Mouse (Mus musculus) induced T-regulatory cell, adult 2 months (primary cell): ENCODE measurements around the gene Olfr450.
A peak's percentile ranks its signal among the peaks of the same experiment; 100 is the strongest.

Source experiments
- DNase-seq: peaks from one replicate; pipeline ENCODE4 v3.0.0-alpha.2; 2012; ENCODE audit warnings: low read depth

Olfr450 gene

DNA sequence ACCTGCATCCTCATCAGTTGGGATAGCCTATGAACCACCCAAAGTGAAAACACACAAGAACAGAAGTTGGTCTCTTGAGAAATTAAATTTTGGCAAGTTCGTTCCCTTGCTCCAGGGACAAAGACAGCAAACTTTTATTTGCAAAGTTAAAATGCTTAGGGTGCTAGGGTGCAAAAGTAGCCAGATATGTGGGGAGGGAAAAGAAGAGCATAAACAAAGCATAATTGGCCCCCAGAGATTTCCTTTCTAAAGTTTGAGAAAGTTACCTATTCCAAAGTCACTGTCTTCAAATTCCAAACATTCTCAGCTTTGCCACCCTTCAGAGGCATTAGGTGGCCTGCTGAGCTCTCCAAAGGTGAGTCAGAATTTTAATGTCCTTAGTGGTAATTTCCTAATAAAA lies at the start of gene Olfr450:
TSS of gene Olfr450 (plus strand) at position 301 of the 400 bp plus-strand sequence.
- DNase-seq: no peak

GRCm38 (mm10) chr6:42777066-42777465 lies 34.7 kb upstream of the Olfr450 start:
- no peak for DNase-seq

DNA sequence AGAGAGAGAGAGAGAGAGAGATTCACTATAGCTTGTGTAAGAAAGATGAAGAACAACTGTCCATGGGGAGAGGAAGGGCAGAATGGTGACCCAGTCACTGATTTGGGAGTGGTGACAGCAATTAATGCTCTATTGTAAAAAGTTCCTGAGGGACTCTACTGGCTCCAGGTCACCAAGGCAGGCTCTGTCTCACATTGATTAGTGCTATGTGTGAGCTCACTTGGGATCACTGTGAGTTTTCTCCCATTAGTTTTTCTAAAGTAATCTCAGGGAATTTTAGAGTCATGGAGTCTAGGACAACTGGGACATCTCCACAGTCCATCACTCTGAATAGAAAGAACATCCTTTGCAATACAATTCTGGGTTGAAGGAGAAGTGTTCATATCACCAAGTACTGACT lies 26.9 kb upstream of the Olfr450 start, which contains the start of gene Olfr452:
TSS of gene Olfr452 (plus strand) at position 301 of the 400 bp plus-strand sequence.
- DNase-seq: no peak

DNA sequence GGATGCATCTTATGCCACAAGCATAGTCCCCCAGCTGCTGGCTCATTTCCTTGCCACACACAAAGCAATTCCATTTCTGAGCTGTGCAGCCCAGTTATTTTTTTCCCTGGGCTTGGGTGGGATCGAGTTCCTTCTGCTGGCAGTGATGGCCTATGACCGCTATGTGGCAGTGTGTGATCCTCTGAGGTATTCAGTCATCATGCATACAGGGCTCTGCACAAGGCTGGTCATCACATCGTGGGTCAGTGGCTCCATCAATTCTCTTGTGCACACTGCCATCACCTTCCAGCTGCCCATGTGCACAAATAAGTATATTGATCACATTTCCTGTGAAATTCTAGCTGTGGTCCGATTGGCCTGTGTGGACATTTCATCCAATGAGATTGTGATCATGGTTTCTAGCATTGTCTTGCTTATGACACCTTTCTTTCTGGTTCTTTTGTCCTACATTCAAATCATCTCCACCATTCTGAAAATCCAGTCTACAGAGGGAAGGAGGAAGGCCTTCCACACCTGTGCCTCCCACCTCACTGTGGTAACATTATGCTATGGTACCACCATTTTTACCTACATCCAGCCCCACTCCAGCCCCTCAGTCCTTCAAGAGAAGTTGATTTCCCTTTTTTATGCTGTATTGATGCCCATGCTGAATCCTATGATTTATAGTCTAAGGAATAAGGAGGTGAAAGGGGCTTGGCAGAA lies 21.3 kb upstream of the Olfr450 start:
- DNase-seq: no peak

DNA sequence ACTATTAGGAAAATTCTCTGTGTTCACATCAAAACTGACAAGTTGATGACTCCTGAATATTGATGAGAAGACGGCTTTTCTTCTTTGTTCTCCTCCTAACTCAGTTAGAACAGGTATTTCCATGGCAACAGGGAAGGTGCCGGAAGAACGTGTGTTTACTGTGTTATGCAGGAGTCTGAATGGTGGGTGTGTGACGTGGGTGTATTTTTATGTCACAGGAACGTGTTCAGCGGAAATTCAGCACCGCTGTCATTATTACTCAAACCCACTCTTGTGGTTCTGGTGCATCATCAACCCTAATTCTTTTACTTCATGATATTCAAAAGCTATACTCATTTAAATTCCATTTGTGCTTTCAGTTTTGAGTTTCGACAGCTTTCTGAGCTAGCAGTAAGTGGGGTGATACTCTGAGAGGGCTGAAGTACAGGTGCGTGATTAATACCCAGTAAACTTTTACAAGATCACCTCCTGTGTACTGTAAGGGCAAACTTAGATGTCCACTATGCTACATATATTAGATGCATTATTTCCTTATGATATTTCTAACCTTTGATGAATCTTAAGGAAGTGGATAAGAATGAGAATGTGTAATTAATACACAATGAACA lies 20.7 kb upstream of the Olfr450 start:
- no peak for DNase-seq

GRCm38 (mm10) chr6:42794982-42795381 lies 16.8 kb upstream of the Olfr450 start:
- no peak for DNase-seq

DNA sequence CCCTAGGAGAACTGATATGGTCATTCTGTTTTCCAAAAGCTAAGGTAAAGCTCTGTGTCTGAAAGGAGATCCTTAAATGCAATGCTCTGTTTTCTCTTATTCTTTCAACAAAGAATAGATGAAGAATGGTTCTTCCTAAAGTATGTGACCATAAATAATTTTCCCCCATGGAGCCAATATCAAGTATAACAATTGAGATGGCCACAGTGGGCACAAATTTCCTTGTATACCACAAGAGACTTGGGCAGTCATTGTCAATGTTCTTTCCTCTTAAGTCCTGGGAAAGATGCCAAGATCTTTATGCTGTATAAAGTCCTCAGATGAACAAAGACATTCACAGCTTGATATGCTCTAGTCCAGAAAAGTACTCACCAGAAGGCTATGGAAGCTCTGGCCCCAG lies 22.3 kb downstream of the Olfr450 start, which contains the start of gene Olfr449:
TSS of gene Olfr449 (plus strand) at position 301 of the 400 bp plus-strand sequence.
- DNase-seq: no peak

- DNase-seq: peak; percentile 56
Measured at GRCm38 (mm10) chr6:42860222-42860819, 48.6 kb downstream of the Olfr450 start.
